Mouse (Mus musculus) liver, postnatal 0 days (tissue): Measurements from ENCODE around the gene Olfr1341.

Experiments used
- CTCF ChIP-seq: sonication (generic); IDR thresholded peaks from 2 replicates; pipeline ENCODE4 v1.5.1; 2016; ENCODE audit warnings: antibody characterized with exemption, low read depth
- EP300 ChIP-seq: IDR thresholded peaks from 2 replicates; pipeline ENCODE4 v1.6.1; 2016; ENCODE audit warnings: antibody characterized with exemption, low read depth, mild to moderate bottlenecking

DNA sequence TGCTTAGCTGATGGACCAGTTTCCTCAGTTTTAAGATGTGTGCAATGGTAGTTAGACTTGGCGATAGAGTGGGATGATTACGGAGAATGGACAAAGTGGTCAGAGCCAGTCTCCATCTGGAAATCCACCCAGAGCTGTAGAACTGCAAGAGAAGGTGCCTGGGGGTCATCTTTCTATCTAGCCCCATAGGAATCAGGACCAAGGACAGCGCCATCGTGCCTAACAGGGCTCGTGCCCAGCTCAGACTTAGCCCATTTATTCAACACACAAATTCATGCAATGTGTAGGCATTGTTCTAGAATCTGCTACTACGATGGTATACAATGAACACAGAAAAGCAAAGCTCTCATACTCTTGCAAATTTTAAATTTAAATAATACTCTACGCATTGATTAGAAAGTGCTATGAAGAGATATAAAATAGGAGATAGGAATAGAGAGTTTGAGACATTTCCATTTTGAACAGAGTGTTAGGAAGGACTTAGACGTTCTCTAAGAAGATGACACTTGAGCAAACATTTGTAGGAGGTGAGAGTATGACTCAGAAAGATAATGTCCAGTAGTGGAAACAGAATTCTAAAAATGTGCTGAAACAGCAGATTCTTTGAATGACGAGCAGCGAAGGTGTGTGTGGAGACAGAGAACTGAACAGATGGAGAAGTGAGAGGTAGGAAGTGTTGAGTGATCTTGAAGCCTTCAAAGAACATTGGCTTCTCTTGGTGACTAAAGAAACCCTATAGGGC, 18.6 kb downstream of the Olfr1341 start:
- TF ChIP-seq EP300 (no peak), CTCF (no peak)
